Mouse (Mus musculus): ENCODE measurements around the gene Bach1. TPM values are rescaled to one million over a fixed set of nuclear protein-coding genes. Genes with fewer than 3 reads are reported as not detected.
"Not testable (repeated sequence)": the region's sequence is repeated elsewhere in the genome, so short reads cannot be mapped to it uniquely, and the experiment has no call there.

Gene Bach1
- polyA plus RNA-seq, 1 experiment from 2014 or later = 25.4 TPM

- Histone ChIP-seq H3K4me2 (replicated peaks) (no peak overlapping the region), H3K27me3 (no peaks in the 10 kb centered on the region), H3K4me3 (replicated peaks) (no peak overlapping the region), H3K36me3 (no peaks in the 10 kb centered on the region), H3K4me1 (replicated peaks) (no peaks in the 10 kb centered on the region), H3K9ac (replicated peaks) (no peak overlapping the region), H3K27ac (no peak overlapping the region), H3K9me3 (no peaks in the 10 kb centered on the region)
- no peak for ATAC-seq
- WGBS = 95% methylated on average over 1 of the region's 1 CpGs
Measured at GRCm38 (mm10) chr16:87686458-87686857, 12.3 kb upstream of the Bach1 start.

DNA sequence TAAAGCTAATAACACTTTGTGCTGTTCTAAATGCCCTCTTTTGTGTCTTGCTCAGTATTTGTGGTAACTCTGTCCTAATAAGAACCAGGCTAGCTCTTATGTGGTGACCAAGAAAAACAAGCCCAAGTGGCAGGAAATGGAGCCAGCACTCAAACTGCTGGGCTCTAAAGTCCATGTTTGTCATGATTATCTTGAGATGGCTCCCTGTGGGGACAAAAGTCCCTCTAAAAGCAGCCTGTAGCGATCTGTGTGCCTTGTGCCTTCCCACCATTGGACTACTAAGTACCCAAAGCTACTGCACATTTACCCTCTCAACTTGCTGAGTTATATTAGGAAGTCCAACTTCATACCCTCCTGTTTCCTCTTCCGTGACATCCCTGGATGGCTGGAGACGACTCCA, 11.4 kb upstream of the Bach1 start:
- no peaks in the 10 kb centered on the region for H3K36me3 ChIP-seq
- H3K27ac ChIP-seq = no peak overlapping the region
- no peaks in the 10 kb centered on the region for H3K27me3 ChIP-seq
- H3K4me3 ChIP-seq (replicated peaks) = no peak overlapping the region
- WGBS = 81% methylated on average over 3 of the region's 3 CpGs
- no peak overlapping the region for H3K9ac ChIP-seq (replicated peaks)
- no peaks in the 10 kb centered on the region for H3K4me1 ChIP-seq (replicated peaks)
- no peak overlapping the region for H3K4me2 ChIP-seq (replicated peaks)
- ATAC-seq = no peak
- no peaks in the 10 kb centered on the region for H3K9me3 ChIP-seq

DNA sequence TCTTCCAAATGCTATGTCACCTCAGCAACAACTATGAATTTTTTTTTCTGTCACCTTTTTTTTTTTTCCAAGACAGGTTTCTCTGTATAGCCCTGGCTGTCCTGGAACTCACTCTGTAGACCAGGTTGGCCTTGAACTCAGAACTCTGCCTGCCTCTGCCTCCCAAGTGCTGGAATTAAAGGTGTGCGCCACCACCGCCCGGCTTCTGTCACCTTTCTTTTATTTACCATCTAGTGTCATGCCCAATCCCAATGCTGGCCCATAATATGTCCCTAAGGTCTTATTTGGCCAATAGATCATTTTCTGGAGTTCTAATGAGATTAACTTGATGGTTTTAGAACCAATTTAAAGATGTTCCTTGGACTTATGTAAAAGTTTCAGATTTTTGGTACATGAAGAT, 10.4 kb upstream of the Bach1 start:
- not testable (repeated sequence) for H3K4me1 ChIP-seq (replicated peaks); H3K9me3 ChIP-seq; H3K27me3 ChIP-seq; H3K27ac ChIP-seq; H3K36me3 ChIP-seq; ATAC-seq; H3K4me3 ChIP-seq (replicated peaks); H3K4me2 ChIP-seq (replicated peaks); H3K9ac ChIP-seq (replicated peaks)
- WGBS = 94% methylated on average over 3 of the region's 3 CpGs

- H3K9ac ChIP-seq (replicated peaks); H3K9me3 ChIP-seq; H3K4me1 ChIP-seq (replicated peaks); H3K27me3 ChIP-seq; H3K4me2 ChIP-seq (replicated peaks); H3K36me3 ChIP-seq; H3K4me3 ChIP-seq (replicated peaks); H3K27ac ChIP-seq; ATAC-seq: not testable (repeated sequence)
- 88% methylated on average over 7 of the region's 7 CpGs for WGBS
Measured at GRCm38 (mm10) chr16:87688823-87689222, 9.9 kb upstream of the Bach1 start.

DNA sequence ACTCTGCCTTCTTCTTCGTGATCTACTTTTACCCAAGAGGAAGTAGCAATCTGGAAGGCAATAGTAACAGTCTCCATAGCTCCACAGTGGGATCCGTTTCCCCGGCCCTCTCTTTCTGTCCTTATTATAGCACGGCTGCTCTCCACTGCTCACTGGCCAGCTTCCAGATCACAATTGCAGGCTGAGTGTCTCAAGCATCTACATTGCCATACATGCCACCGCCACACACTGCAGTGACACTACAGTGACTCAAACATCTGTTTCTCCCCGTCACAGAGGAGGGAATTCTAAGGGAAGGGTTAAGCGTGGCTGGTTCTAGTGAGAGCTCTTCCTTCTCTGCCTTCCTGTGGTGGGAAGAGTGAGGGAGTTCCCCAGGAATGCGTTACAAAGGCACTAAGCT, 9.5 kb upstream of the Bach1 start:
- Histone ChIP-seq H3K9ac (replicated peaks) (no peak overlapping the region), H3K9me3 (no peaks in the 10 kb centered on the region), H3K27ac (no peak overlapping the region), H3K4me1 (replicated peaks) (no peaks in the 10 kb centered on the region), H3K27me3 (no peaks in the 10 kb centered on the region), H3K36me3 (no peaks in the 10 kb centered on the region), H3K4me2 (replicated peaks) (no peak overlapping the region), H3K4me3 (replicated peaks) (no peak overlapping the region)
- no peak for ATAC-seq
- 78% methylated on average over 8 of the region's 8 CpGs for WGBS

DNA sequence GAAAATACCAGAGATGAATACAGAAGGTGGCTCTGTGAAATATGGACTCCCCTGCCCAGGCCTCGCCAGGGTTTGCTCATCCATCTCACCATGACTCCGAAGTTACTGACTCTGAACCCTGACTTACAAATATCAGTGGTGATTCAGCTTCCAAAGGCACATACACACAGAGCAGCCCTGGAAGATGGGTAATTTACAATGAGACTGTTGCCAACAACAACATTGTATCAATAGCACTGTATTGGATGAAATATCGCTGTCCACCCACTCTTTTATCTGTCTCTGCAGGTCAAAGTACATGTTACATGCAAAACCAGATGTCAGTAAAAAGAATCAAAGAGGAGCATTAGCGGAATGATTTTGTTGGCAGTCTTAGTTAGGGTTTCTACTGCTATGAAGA, 8.2 kb upstream of the Bach1 start:
- Histone ChIP-seq H3K27ac (no peak overlapping the region), H3K9me3 (no peaks in the 10 kb centered on the region), H3K36me3 (no peaks in the 10 kb centered on the region), H3K9ac (replicated peaks) (no peak overlapping the region), H3K4me3 (replicated peaks) (no peak overlapping the region), H3K27me3 (no peaks in the 10 kb centered on the region), H3K4me2 (replicated peaks) (no peak overlapping the region), H3K4me1 (replicated peaks) (no peaks in the 10 kb centered on the region)
- WGBS = 92% methylated on average over 4 of the region's 4 CpGs
- no peak for ATAC-seq

- H3K36me3 ChIP-seq = no peaks in the 10 kb centered on the region
- H3K9me3 ChIP-seq = no peaks in the 10 kb centered on the region
- 89% methylated on average over 4 of the region's 4 CpGs for WGBS
- no peak overlapping the region for H3K9ac ChIP-seq (replicated peaks)
- H3K27ac ChIP-seq = no peak overlapping the region
- H3K4me2 ChIP-seq (replicated peaks) = no peak overlapping the region
- H3K27me3 ChIP-seq = no peaks in the 10 kb centered on the region
- H3K4me3 ChIP-seq (replicated peaks) = no peak overlapping the region
- no peaks in the 10 kb centered on the region for H3K4me1 ChIP-seq (replicated peaks)
- no peak for ATAC-seq
Measured at GRCm38 (mm10) chr16:87691102-87691501, 7.6 kb upstream of the Bach1 start.

- Histone ChIP-seq H3K9ac (replicated peaks) (no peak overlapping the region), H3K4me1 (replicated peaks) (no peaks in the 10 kb centered on the region), H3K36me3 (no peaks in the 10 kb centered on the region), H3K9me3 (no peaks in the 10 kb centered on the region), H3K4me3 (replicated peaks) (no peak overlapping the region), H3K4me2 (replicated peaks) (no peak overlapping the region), H3K27ac (no peak overlapping the region), H3K27me3 (0 out of 2 replicates have a peak, but pooled peaks cover 3% of the 10 kb centered on the region)
- WGBS = 87% methylated on average over 2 of the region's 2 CpGs
- ATAC-seq = no peak
Measured at GRCm38 (mm10) chr16:87692591-87692990, 6.2 kb upstream of the Bach1 start.

DNA sequence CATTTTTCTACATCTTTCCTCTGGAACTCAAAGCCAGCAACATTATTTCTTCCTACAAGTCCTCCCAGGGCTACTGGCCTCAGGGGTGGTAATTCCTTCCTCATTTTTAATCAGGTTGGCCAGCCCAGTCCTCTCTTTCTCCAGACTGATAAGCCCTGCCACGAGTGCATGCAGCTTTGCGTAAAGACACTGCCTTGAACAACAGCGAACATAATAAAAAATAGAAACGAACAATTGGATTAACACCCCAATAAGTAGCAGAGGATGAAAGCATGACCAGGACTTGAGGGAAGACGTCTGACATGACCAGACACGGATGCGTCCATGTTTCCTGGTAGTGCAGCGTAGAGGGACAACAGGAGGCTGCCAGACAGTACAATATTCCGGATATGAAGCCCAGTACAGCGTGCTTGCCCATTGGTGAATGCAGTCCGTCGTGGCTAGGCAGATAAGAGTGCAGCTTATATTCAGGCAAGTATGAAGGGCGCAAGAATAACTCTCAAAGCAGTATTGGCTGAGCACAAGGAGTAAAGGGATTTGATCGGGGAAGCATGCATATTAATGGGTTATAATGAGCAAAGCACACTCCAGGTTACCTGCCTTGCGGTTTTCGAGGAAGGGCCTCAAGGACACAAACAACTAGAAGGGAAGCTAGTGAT, 909 bp upstream of the Bach1 start:
- Histone ChIP-seq H3K4me1 (replicated peaks) (peaks cover 28% of the 10 kb centered on the region), H3K36me3 (no peaks in the 10 kb centered on the region), H3K4me2 (replicated peaks) (peak overlapping the region; percentile 78), H3K9me3 (no peaks in the 10 kb centered on the region), H3K4me3 (replicated peaks) (peak overlapping the region; percentile 84), H3K27ac (peak overlapping the region; percentile 95; the same call in 1 of the 2 replicates), H3K27me3 (0 out of 2 replicates have a peak, but pooled peaks cover 3% of the 10 kb centered on the region), H3K9ac (replicated peaks) (0 out of 2 replicates have a peak overlapping the region, but pooled peaks have one; percentile 23)
- 32% methylated on average over 16 of the region's 16 CpGs for WGBS
- ATAC-seq = peak; percentile 1

DNA sequence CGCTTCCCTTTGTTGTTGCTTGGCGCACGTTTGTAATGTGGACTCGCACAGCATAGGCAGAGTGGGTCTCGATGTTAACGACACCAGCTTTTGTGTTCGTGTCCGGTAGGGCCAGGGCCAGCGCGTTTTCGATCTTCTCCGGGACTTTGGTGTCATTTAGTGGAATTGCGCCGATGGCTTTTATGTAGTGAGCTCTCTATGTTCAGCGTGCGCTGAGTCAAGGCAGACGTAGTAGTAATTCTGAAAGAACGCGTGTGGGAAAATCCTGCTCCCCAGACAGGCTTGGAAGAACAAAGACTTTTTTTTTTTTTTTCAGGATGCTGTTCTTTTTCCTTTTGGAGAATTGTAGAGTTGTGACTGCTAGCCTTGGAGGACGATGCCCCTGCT, 554 bp downstream of the Bach1 start:
- 0 out of 2 replicates have a peak, but pooled peaks cover 3% of the 10 kb centered on the region for H3K27me3 ChIP-seq
- H3K4me2 ChIP-seq (replicated peaks) = peak overlapping the region; percentile 78
- under 1% methylated on average over 20 of the region's 20 CpGs for WGBS
- no peaks in the 10 kb centered on the region for H3K9me3 ChIP-seq
- no peak for ATAC-seq
- H3K9ac ChIP-seq (replicated peaks) = peak overlapping the region; percentile 95
- H3K27ac ChIP-seq = peak overlapping the region; percentile 95
- peak overlapping the region; percentile 84 for H3K4me3 ChIP-seq (replicated peaks)
- peaks cover 40% of the 10 kb centered on the region for H3K4me1 ChIP-seq (replicated peaks)
- H3K36me3 ChIP-seq = no peaks in the 10 kb centered on the region

DNA sequence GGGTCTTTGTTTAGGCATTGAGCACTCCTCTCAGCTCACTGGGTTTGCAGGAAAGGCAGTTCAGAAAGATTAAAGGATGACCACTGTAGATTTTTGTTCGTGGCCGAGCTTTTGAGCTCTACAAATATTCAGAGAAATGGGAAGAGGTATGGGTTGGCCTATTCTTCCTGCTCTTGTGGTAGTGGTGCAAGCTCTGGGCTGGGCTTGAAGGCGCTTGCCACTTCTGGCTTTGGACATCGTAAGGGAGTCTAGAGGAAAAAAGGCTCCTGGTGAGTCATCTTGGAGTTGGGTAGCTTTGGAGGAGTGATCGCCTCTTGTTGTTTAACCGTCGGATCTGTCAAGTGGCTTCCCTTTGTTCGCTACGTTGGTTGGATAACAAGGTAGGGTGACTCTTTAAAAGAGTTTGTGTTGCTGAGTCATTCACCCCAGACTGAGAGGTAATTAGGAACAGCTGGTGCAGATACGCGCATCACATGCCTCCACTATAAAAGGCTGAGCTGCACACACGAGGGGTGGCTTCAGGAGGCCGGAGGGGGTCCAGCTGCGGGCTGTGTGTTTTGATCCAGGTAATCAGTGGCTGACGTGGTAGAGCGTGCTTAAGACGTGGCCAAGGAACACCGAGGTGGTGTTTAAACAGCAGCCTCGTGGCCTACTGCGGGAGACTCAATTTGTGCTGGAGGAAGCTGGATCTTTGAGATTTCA, 1.1 kb downstream of the Bach1 start:
- H3K9ac ChIP-seq (replicated peaks) = peak overlapping the region; percentile 95
- peak; percentile 37 for ATAC-seq

DNA sequence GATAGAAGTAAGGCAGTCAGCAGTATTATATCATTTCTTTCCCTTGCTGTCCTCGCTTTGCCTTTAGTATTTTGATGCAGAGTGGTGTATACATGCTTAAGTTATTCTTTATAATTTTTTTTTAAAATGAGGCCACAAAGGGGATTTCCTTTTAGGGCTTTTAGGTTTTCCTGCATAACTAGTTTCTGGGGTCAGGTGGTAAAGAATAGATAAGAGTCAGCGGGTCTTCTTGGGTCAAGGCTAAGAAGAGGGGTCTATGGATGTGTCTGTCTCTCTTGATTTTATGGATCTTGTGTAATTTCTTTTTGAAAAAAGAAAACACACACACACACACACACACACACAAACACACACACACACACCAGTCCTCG, 1.6 kb downstream of the Bach1 start:
- peak overlapping the region; percentile 78 for H3K4me2 ChIP-seq (replicated peaks)
- H3K36me3 ChIP-seq = no peaks in the 10 kb centered on the region
- H3K4me1 ChIP-seq (replicated peaks) = peaks cover 47% of the 10 kb centered on the region
- 16% methylated on average over 3 of the region's 3 CpGs for WGBS
- H3K9ac ChIP-seq (replicated peaks) = peak overlapping the region; percentile 95
- no peaks in the 10 kb centered on the region for H3K9me3 ChIP-seq
- peak overlapping the region; percentile 84 for H3K4me3 ChIP-seq (replicated peaks)
- H3K27ac ChIP-seq = peak overlapping the region; percentile 95
- 0 out of 2 replicates have a peak, but pooled peaks cover 3% of the 10 kb centered on the region for H3K27me3 ChIP-seq
- ATAC-seq = no peak

More for the DNA sequence above, 1.1 kb downstream of the Bach1 start:
- Histone ChIP-seq H3K4me3 (replicated peaks) (peak overlapping the region; percentile 84), H3K36me3 (no peaks in the 10 kb centered on the region), H3K27me3 (0 out of 2 replicates have a peak, but pooled peaks cover 3% of the 10 kb centered on the region), H3K27ac (peak overlapping the region; percentile 95), H3K4me2 (replicated peaks) (peak overlapping the region; percentile 78), H3K4me1 (replicated peaks) (peaks cover 45% of the 10 kb centered on the region), H3K9me3 (no peaks in the 10 kb centered on the region)
- WGBS = under 1% methylated on average over 20 of the region's 20 CpGs

Data from midbrain, embryonic 13.5 days (tissue).